Mouse (Mus musculus): ENCODE measurements around the gene Maml2.

Gene Maml2

GRCm38 (mm10) chr9:13748404-13748797 is 450.6 kb downstream of the Maml2 start, which contains the start of gene Mtmr2:
Gene Mtmr2 (plus strand): TSS chr9:13748410.
- DNase-seq (ENCODE audit: low spot score): no peak

GRCm38 (mm10) chr9:13748798-13749674 is 451.3 kb downstream of the Maml2 start:
- peak; percentile 96 for DNase-seq (ENCODE audit: low spot score)

GRCm38 (mm10) chr9:13749675-13749998 is 451.9 kb downstream of the Maml2 start:
- DNase-seq (ENCODE audit: low spot score): no peak

- DNase-seq (ENCODE audit: low spot score): no peak
These were observed 454.8 kb downstream of the Maml2 start for GRCm38 (mm10) chr9:13752543-13752942.
